Mouse (Mus musculus) lung, embryonic 15.5 days (tissue): ENCODE data around the gene Irak4. TPM values are rescaled to one million over a fixed set of nuclear protein-coding genes. Genes with fewer than 3 reads are reported as not detected.

Experiments used
- ATAC-seq: fragments of 200-750 bp; cut with Nextera tagmentation; 2 replicates; pipeline ENCODE4 v1.8.0; 2017; ENCODE audit warnings: moderate number of reproducible peaks, borderline replicate concordance; ENCODE audit not compliant: low FRiP score, low TSS enrichment; ENCODE audit errors: extremely low read depth
- H3K27ac ChIP-seq: fragments of 300-500 bp; sonication (generic); 2 replicates; pipeline ENCODE4 v1.5.1; 2015; ENCODE audit warnings: moderate library complexity, mild to moderate bottlenecking, inconsistent platforms
- H3K27me3 ChIP-seq: fragments of 300-500 bp; sonication (generic); 2 replicates; pipeline ENCODE4 v1.6.1; 2015; ENCODE audit warnings: inconsistent platforms
- H3K36me3 ChIP-seq: fragments of 300-500 bp; sonication (generic); 2 replicates; pipeline ENCODE4 v1.6.1; 2015; ENCODE audit warnings: inconsistent platforms
- H3K4me1 ChIP-seq: fragments of 300-500 bp; sonication (generic); 2 replicates; pipeline ENCODE4 v1.6.1; 2015; ENCODE audit warnings: inconsistent platforms
- H3K4me2 ChIP-seq: fragments of 300-500 bp; sonication (generic); 2 replicates; pipeline ENCODE4 v1.6.1; 2015; ENCODE audit warnings: inconsistent platforms, mild to moderate bottlenecking, moderate library complexity
- H3K4me3 ChIP-seq: fragments of 300-500 bp; sonication (generic); 2 replicates; pipeline ENCODE4 v1.5.1; 2015; ENCODE audit warnings: mild to moderate bottlenecking, inconsistent platforms
- H3K9ac ChIP-seq: fragments of 300-500 bp; sonication (generic); 2 replicates; pipeline ENCODE4 v1.6.1; 2015; ENCODE audit warnings: inconsistent platforms
- H3K9me3 ChIP-seq: fragments of 300-500 bp; sonication (generic); 2 replicates; pipeline ENCODE4 v1.6.1; 2016; ENCODE audit warnings: inconsistent platforms
- whole genome bisulfite sequencing: fragments of 180-500 bp; shearing (Covaris S2); methylation state at CpG from one replicate; pipeline ENCODE4 v1.1.7; 2015; 5-methylcytosine and 5-hydroxymethylcytosine counted together
- polyA plus RNA-seq: library from polyadenylated mRNA; unstranded; fragments of >200 nt; fragmentation: Nextera tagmentation; extraction: Ambion mirVana; gene quantifications from 2 replicates; pipeline ENCODE4 v1.2.1, GENCODE M21; 2015

Irak4 gene
- 8.3 and 9.9 TPM in 2 replicates for polyA plus RNA-seq

- Histone ChIP-seq H3K27me3 (no peaks in the 10 kb centered on the region), H3K4me3 (peak within 1 kb of the TSS; percentile 84), H3K36me3 (no peaks in the 10 kb centered on the region), H3K9ac (peak within 1 kb of the TSS; percentile 69), H3K4me2 (peak within 1 kb of the TSS; percentile 83), H3K27ac (peak within 1 kb of the TSS; percentile 75), H3K4me1 (peaks cover 10% of the 10 kb centered on the region; the same call in 1 of the 2 replicates), H3K9me3 (no peaks in the 10 kb centered on the region)
- under 1% methylated on average over 45 of the region's 45 CpGs for WGBS
- peak; percentile 99 for ATAC-seq
Measured at GRCm38 (mm10) chr15:94543409-94544051, at the start of gene Irak4, which contains the start of gene Pus7l. TSS of gene Irak4 (plus strand) at chr15:94543643. TSS of gene Pus7l (minus strand) at chr15:94543547.

- H3K9ac ChIP-seq = no peak overlapping the region
- no peaks in the 10 kb centered on the region for H3K36me3 ChIP-seq
- H3K27ac ChIP-seq = no peak overlapping the region
- H3K4me2 ChIP-seq = no peak overlapping the region
- H3K9me3 ChIP-seq = no peaks in the 10 kb centered on the region
- H3K4me1 ChIP-seq = no peaks in the 10 kb centered on the region
- no peak overlapping the region for H3K4me3 ChIP-seq
- no peaks in the 10 kb centered on the region for H3K27me3 ChIP-seq
- 98% methylated on average over 1 of the region's 1 CpGs for WGBS
- no peak for ATAC-seq
Measured at GRCm38 (mm10) chr15:94494445-94494844, 49.0 kb upstream of the Irak4 start.

- H3K4me3 ChIP-seq = no peak overlapping the region
- no peak overlapping the region for H3K27ac ChIP-seq
- no peaks in the 10 kb centered on the region for H3K36me3 ChIP-seq
- H3K9ac ChIP-seq = no peak overlapping the region
- no peaks in the 10 kb centered on the region for H3K27me3 ChIP-seq
- no peak overlapping the region for H3K4me2 ChIP-seq
- no peak for ATAC-seq
- 74% methylated on average over 10 of the region's 10 CpGs for whole genome bisulfite sequencing
- no peaks in the 10 kb centered on the region for H3K9me3 ChIP-seq
- no peaks in the 10 kb centered on the region for H3K4me1 ChIP-seq
Measured at GRCm38 (mm10) chr15:94495936-94496335, 47.5 kb upstream of the Irak4 start.

GRCm38 (mm10) chr15:94499260-94499659, 44.2 kb upstream of the Irak4 start:
- no peaks in the 10 kb centered on the region for H3K36me3 ChIP-seq
- no peak overlapping the region for H3K27ac ChIP-seq
- H3K9ac ChIP-seq = no peak overlapping the region
- 68% methylated on average over 1 of the region's 1 CpGs for WGBS
- no peak overlapping the region for H3K4me2 ChIP-seq
- no peaks in the 10 kb centered on the region for H3K27me3 ChIP-seq
- ATAC-seq = no peak
- no peak overlapping the region for H3K4me3 ChIP-seq
- no peaks in the 10 kb centered on the region for H3K4me1 ChIP-seq
- no peaks in the 10 kb centered on the region for H3K9me3 ChIP-seq

GRCm38 (mm10) chr15:94503451-94504215, 39.8 kb upstream of the Irak4 start:
- WGBS = 74% methylated on average over 12 of the region's 12 CpGs
- Histone ChIP-seq H3K4me3 (no peak overlapping the region), H3K9ac (no peak overlapping the region), H3K27ac (no peak overlapping the region), H3K4me2 (no peak overlapping the region), H3K36me3 (no peaks in the 10 kb centered on the region), H3K27me3 (no peaks in the 10 kb centered on the region), H3K4me1 (no peaks in the 10 kb centered on the region), H3K9me3 (no peaks in the 10 kb centered on the region)
- ATAC-seq = no peak

GRCm38 (mm10) chr15:94517913-94518491, 25.4 kb upstream of the Irak4 start:
- Histone ChIP-seq H3K9me3 (no peaks in the 10 kb centered on the region), H3K27me3 (no peaks in the 10 kb centered on the region), H3K4me3 (no peak overlapping the region), H3K4me1 (no peaks in the 10 kb centered on the region), H3K36me3 (no peaks in the 10 kb centered on the region), H3K9ac (no peak overlapping the region), H3K4me2 (no peak overlapping the region), H3K27ac (no peak overlapping the region)
- no peak for ATAC-seq
- WGBS = 65% methylated on average over 16 of the region's 16 CpGs

- Histone ChIP-seq H3K27ac (no peak overlapping the region), H3K4me3 (no peak overlapping the region), H3K9me3 (no peaks in the 10 kb centered on the region), H3K9ac (no peak overlapping the region), H3K4me1 (no peaks in the 10 kb centered on the region), H3K4me2 (no peak overlapping the region), H3K36me3 (no peaks in the 10 kb centered on the region; the same call in 1 of the 2 replicates), H3K27me3 (no peaks in the 10 kb centered on the region)
- ATAC-seq = peak; percentile 46; the same call in 1 of the 2 replicates
- WGBS = 34% methylated on average over 9 of the region's 9 CpGs
Measured at GRCm38 (mm10) chr15:94520205-94520900, 23.1 kb upstream of the Irak4 start.

- no peaks in the 10 kb centered on the region for H3K27me3 ChIP-seq
- no peak overlapping the region for H3K27ac ChIP-seq
- no peaks in the 10 kb centered on the region for H3K4me1 ChIP-seq
- no peak overlapping the region for H3K9ac ChIP-seq
- H3K9me3 ChIP-seq = no peaks in the 10 kb centered on the region
- H3K4me3 ChIP-seq = no peak overlapping the region
- WGBS = 72% methylated on average over 5 of the region's 5 CpGs
- H3K4me2 ChIP-seq = no peak overlapping the region
- no peak for ATAC-seq
- no peaks in the 10 kb centered on the region; the same call in 1 of the 2 replicates for H3K36me3 ChIP-seq
Measured at GRCm38 (mm10) chr15:94520959-94521358, 22.5 kb upstream of the Irak4 start.

GRCm38 (mm10) chr15:94523251-94523650, 20.2 kb upstream of the Irak4 start:
- 75% methylated on average over 28 of the region's 28 CpGs for WGBS
- no peaks in the 10 kb centered on the region for H3K27me3 ChIP-seq
- H3K4me2 ChIP-seq = no peak overlapping the region
- H3K4me1 ChIP-seq = no peaks in the 10 kb centered on the region
- H3K9ac ChIP-seq = no peak overlapping the region
- no peaks in the 10 kb centered on the region for H3K9me3 ChIP-seq
- ATAC-seq = no peak
- H3K36me3 ChIP-seq = no peaks in the 10 kb centered on the region; the same call in 1 of the 2 replicates
- H3K4me3 ChIP-seq = no peak overlapping the region
- no peak overlapping the region for H3K27ac ChIP-seq

GRCm38 (mm10) chr15:94524956-94525355, 18.5 kb upstream of the Irak4 start:
- H3K27me3 ChIP-seq = no peaks in the 10 kb centered on the region
- no peaks in the 10 kb centered on the region; the same call in 1 of the 2 replicates for H3K36me3 ChIP-seq
- WGBS = 70% methylated on average over 12 of the region's 12 CpGs
- H3K4me1 ChIP-seq = no peaks in the 10 kb centered on the region
- H3K4me3 ChIP-seq = no peak overlapping the region
- no peak overlapping the region for H3K4me2 ChIP-seq
- ATAC-seq = no peak
- H3K9ac ChIP-seq = no peak overlapping the region
- H3K27ac ChIP-seq = no peak overlapping the region
- H3K9me3 ChIP-seq = no peaks in the 10 kb centered on the region

GRCm38 (mm10) chr15:94530519-94530918, 12.9 kb upstream of the Irak4 start:
- Histone ChIP-seq H3K9ac (no peak overlapping the region), H3K27me3 (no peaks in the 10 kb centered on the region), H3K27ac (no peak overlapping the region), H3K4me1 (no peaks in the 10 kb centered on the region), H3K9me3 (no peaks in the 10 kb centered on the region), H3K36me3 (0 out of 2 replicates have a peak, but pooled peaks cover 4% of the 10 kb centered on the region), H3K4me2 (no peak overlapping the region), H3K4me3 (no peak overlapping the region)
- WGBS = 61% methylated on average over 3 of the region's 3 CpGs
- ATAC-seq = no peak
